Mouse (Mus musculus) spleen, adult 2 months (tissue): ENCODE data around the gene Jmjd1c. TPM values are rescaled to one million over a fixed set of nuclear protein-coding genes. Genes with fewer than 3 reads are reported as not detected.
"Not testable (repeated sequence)": the region's sequence is repeated elsewhere in the genome, so short reads cannot be mapped to it uniquely, and the experiment has no call there.

Experiments used
- DNase-seq, 2 experiments: peaks; one replicate each; pipeline versions ENCODE4 v3.0.0 to v3.0.0-alpha.2; 2012 to 2021; ENCODE audit warnings: low spot score in 2 of 2, low read depth in 1 of 2
- H3K27ac ChIP-seq: fragments of 200-500 bp; 2 replicates; pipeline ENCODE4 v1.5.1; 2012; ENCODE audit warnings: low read length, inconsistent platforms; ENCODE audit not compliant: insufficient read depth
- H3K27me3 ChIP-seq: fragments of 200-500 bp; 2 replicates; pipeline ENCODE4 v1.6.1; 2012; ENCODE audit warnings: mild to moderate bottlenecking, moderate library complexity, low read length, inconsistent platforms; ENCODE audit not compliant: control insufficient read depth, insufficient read depth
- H3K36me3 ChIP-seq: fragments of 200-500 bp; 2 replicates; pipeline ENCODE4 v1.6.1; 2012; ENCODE audit warnings: mild to moderate bottlenecking, low read length, inconsistent platforms; ENCODE audit not compliant: control insufficient read depth, insufficient read depth
- H3K4me1 ChIP-seq: fragments of 200-500 bp; 2 replicates; pipeline ENCODE4 v1.6.1; 2011; ENCODE audit warnings: inconsistent platforms; ENCODE audit not compliant: control insufficient read depth, insufficient read depth, insufficient read length
- H3K4me3 ChIP-seq: fragments of 200-500 bp; 2 replicates; pipeline ENCODE4 v1.5.1; 2011; ENCODE audit warnings: mild to moderate bottlenecking, inconsistent platforms; ENCODE audit not compliant: insufficient read depth, insufficient read length; ENCODE audit errors: extremely low read depth
- CTCF ChIP-seq: fragments of 200-500 bp; IDR thresholded peaks from 2 replicates; pipeline ENCODE4 v1.5.1; 2011; ENCODE audit warnings: mild to moderate bottlenecking, inconsistent platforms; ENCODE audit not compliant: insufficient read depth, insufficient read length, insufficient replicate concordance; ENCODE audit errors: extremely low read depth
- POLR2A ChIP-seq: fragments of 200-500 bp; IDR thresholded peaks from 2 replicates; pipeline ENCODE4 v1.6.1; 2011; ENCODE audit warnings: low read depth, low read length, inconsistent platforms
- WGBS: fragments of 180-500 bp; shearing (Covaris S2); methylation state at CpG from one replicate; pipeline ENCODE4 v1.1.7; 2018; 5-methylcytosine and 5-hydroxymethylcytosine counted together
- polyA plus RNA-seq: library from polyadenylated mRNA; depleted of rRNA; stranded (reverse); fragments of >200 nt; gene quantifications from 2 replicates; pipeline ENCODE4 v1.2.3, GENCODE M21; 2012

The Jmjd1c gene
- polyA plus RNA-seq, 1 experiment: 14.4 TPM

- H3K27ac ChIP-seq: no peak overlapping the region
- no peak for DNase-seq
- WGBS: 89% methylated on average over 14 of the region's 14 CpGs
- H3K36me3 ChIP-seq: no peaks in the 10 kb centered on the region; the same call in 1 of the 2 replicates
- peaks cover 15% of the 10 kb centered on the region for H3K4me1 ChIP-seq
- no peaks in the 10 kb centered on the region for H3K27me3 ChIP-seq
- no peak overlapping the region for H3K4me3 ChIP-seq
- TF ChIP-seq CTCF: no peak
- no peak for TF ChIP-seq POLR2A
Observed at GRCm38 (mm10) chr10:67111044-67111798, 15.3 kb downstream of the Jmjd1c start.

- no peak for DNase-seq
- peaks cover 17% of the 10 kb centered on the region for H3K4me1 ChIP-seq
Observed at GRCm38 (mm10) chr10:67111799-67112177, 15.9 kb downstream of the Jmjd1c start.

GRCm38 (mm10) chr10:67112967-67113366 is 17.0 kb downstream of the Jmjd1c start:
- not testable (repeated sequence) for H3K27ac ChIP-seq, DNase-seq, H3K36me3 ChIP-seq, H3K27me3 ChIP-seq, H3K4me3 ChIP-seq
- WGBS: 54% methylated on average over 5 of the region's 5 CpGs
- peaks cover 17% of the 10 kb centered on the region for H3K4me1 ChIP-seq

More at GRCm38 (mm10) chr10:67111799-67112177, 15.9 kb downstream of the Jmjd1c start:
- Histone ChIP-seq H3K36me3 (no peaks in the 10 kb centered on the region; the same call in 1 of the 2 replicates), H3K27me3 (no peaks in the 10 kb centered on the region), H3K4me3 (no peak overlapping the region), H3K27ac (no peak overlapping the region)
- no peak for TF ChIP-seq CTCF
- TF ChIP-seq POLR2A: no peak
- 33% methylated on average over 5 of the region's 5 CpGs for WGBS

GRCm38 (mm10) chr10:67113833-67114232 is 17.9 kb downstream of the Jmjd1c start:
- no peak for DNase-seq
- no peaks in the 10 kb centered on the region for H3K27me3 ChIP-seq
- WGBS: 85% methylated on average over 11 of the region's 11 CpGs
- TF ChIP-seq POLR2A (no peak), CTCF (no peak)
- H3K4me3 ChIP-seq: no peak overlapping the region
- no peak overlapping the region for H3K27ac ChIP-seq
- no peaks in the 10 kb centered on the region for H3K36me3 ChIP-seq
- peaks cover 17% of the 10 kb centered on the region for H3K4me1 ChIP-seq

GRCm38 (mm10) chr10:67115115-67115514 is 19.2 kb downstream of the Jmjd1c start:
- H3K27me3 ChIP-seq: no peaks in the 10 kb centered on the region
- peak overlapping the region; percentile 53; the same call in 1 of the 2 replicates for H3K27ac ChIP-seq
- no peaks in the 10 kb centered on the region for H3K36me3 ChIP-seq
- no peak for TF ChIP-seq CTCF
- TF ChIP-seq POLR2A: no peak
- WGBS: 25% methylated on average over 6 of the region's 6 CpGs
- H3K4me1 ChIP-seq: peaks cover 17% of the 10 kb centered on the region
- H3K4me3 ChIP-seq: no peak overlapping the region
- DNase-seq: no peak

- H3K4me3 ChIP-seq: no peak overlapping the region
- WGBS: 20% methylated on average over 5 of the region's 5 CpGs
- DNase-seq: no peak
- TF ChIP-seq POLR2A (no peak), CTCF (no peak)
- no peaks in the 10 kb centered on the region for H3K27me3 ChIP-seq
- H3K4me1 ChIP-seq: peaks cover 17% of the 10 kb centered on the region
- no peaks in the 10 kb centered on the region for H3K36me3 ChIP-seq
- no peak overlapping the region for H3K27ac ChIP-seq
Observed at GRCm38 (mm10) chr10:67115666-67116091, 19.8 kb downstream of the Jmjd1c start.

GRCm38 (mm10) chr10:67116251-67116650 is 20.3 kb downstream of the Jmjd1c start:
- H3K36me3 ChIP-seq: no peaks in the 10 kb centered on the region
- H3K27ac ChIP-seq: no peak overlapping the region
- H3K27me3 ChIP-seq: no peaks in the 10 kb centered on the region
- no peak overlapping the region for H3K4me3 ChIP-seq
- 88% methylated on average over 8 of the region's 8 CpGs for WGBS
- TF ChIP-seq POLR2A (no peak), CTCF (no peak)
- DNase-seq: no peak
- H3K4me1 ChIP-seq: peaks cover 17% of the 10 kb centered on the region
